26 mouse cellular contexts compared by ENCODE assay signal in the genomic region with DNA sequence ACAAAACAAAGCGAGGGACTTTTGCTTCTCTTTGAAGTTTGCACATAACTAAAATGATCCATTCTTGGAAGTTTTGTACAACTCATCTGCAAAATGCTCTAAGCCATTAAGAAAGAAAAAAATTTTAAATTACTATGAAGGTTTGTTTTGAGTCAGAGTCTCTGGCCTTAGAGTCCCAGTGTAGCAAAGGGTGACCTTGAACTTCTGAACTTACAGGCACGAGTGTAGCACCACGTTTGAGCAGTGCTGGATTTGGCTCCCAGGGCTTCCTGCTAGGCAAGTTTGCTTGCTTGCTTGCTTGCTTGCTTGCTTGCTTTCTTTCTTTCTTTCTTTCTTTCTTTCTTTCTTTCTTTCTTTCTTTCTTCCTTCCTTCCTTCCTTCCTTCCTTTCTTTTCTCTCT. TPM values are rescaled to one million over a fixed set of nuclear protein-coding genes. Genes with fewer than 3 reads are reported as not detected.
DNase-seq lines count a peak whose midpoint lies in the region; ATAC-seq and TF ChIP-seq lines count a peak whose summit lies in the region.
"Had no signal": no experiment of that assay in that cellular context is flagged by ENCODE, and none has a peak within 500 bp of the region (broad histone marks: within the 10 kb centered on the region; RNA-seq: fewer than 3 reads in every experiment).

No protein-coding gene starts in this region.

- H3K9me3 ChIP-seq in kidney, postnatal 0 days (replicated peaks; ENCODE audit: low read length): no peaks in the 10 kb centered on the region
- H3K9me3 ChIP-seq: embryonic facial prominence, embryonic 12.5 days; intestine, embryonic 15.5 days had no signal

- no peak overlapping the region for H3K4me3 ChIP-seq in kidney, postnatal 0 days (replicated peaks; ENCODE audit: low read depth, low read length)
- H3K4me3 ChIP-seq: embryonic facial prominence, embryonic 12.5 days; embryonic facial prominence, embryonic 15.5 days; heart, embryonic 12.5 days; heart, embryonic 15.5 days; hindbrain, embryonic 10.5 days; hindbrain, embryonic 13.5 days; intestine, embryonic 15.5 days had no signal

- no peak for TF ChIP-seq CTCF in kidney, postnatal 0 days (IDR thresholded peaks at IDR 0.05; ENCODE audit: low read depth)

- DNase-seq in adrenal gland, adult 8-10 months: peak; percentile 23
- DNase-seq in adrenal gland, postnatal 4 days (ENCODE audit: low spot score in 2 of 2): no peak
- DNase-seq in kidney, postnatal 0 days (ENCODE audit: low spot score): peak; percentile 4
- DNase-seq in kidney, adult 9 months: no peak
- peak; percentile 43 for DNase-seq in ES-CJ7 (ENCODE audit: low read depth, low spot score)
- DNase-seq in frontal cortex, postnatal 25 days (ENCODE audit: low spot score in 2 of 2): no peak
- DNase-seq in right cerebral cortex, adult 18-20 months: no peak
- DNase-seq: cerebellum, adult 18-20 months; cerebellum, adult 9-10 months; cerebellum, postnatal 14 days; forebrain, postnatal 0 days; gastrocnemius, postnatal 25 days; heart, adult 18-20 months; heart, postnatal 10 days; heart, postnatal 36 days; kidney, adult 11 months had no signal

- H3K4me2 ChIP-seq in kidney, postnatal 0 days (ENCODE audit: low read length): no peak overlapping the region
- H3K4me2 ChIP-seq: embryonic facial prominence, embryonic 12.5 days; embryonic facial prominence, embryonic 15.5 days; heart, embryonic 12.5 days; heart, embryonic 15.5 days; hindbrain, embryonic 13.5 days; intestine, embryonic 15.5 days had no signal

- H3K27ac ChIP-seq in kidney, postnatal 0 days: no peak overlapping the region
- H3K27ac ChIP-seq: embryonic facial prominence, embryonic 12.5 days; embryonic facial prominence, embryonic 15.5 days; heart, embryonic 15.5 days; hindbrain, embryonic 10.5 days; hindbrain, embryonic 13.5 days; intestine, embryonic 15.5 days had no signal

- H3K27me3 ChIP-seq in kidney, postnatal 0 days (ENCODE audit: insufficient read depth, low read length): no peaks in the 10 kb centered on the region
- H3K27me3 ChIP-seq: embryonic facial prominence, embryonic 12.5 days; embryonic facial prominence, embryonic 15.5 days; heart, embryonic 12.5 days; heart, embryonic 15.5 days; intestine, embryonic 15.5 days had no signal

- ATAC-seq in kidney, postnatal 0 days (replicated peaks; ENCODE audit: low FRiP score, low read depth): no peak
- ATAC-seq: forebrain, embryonic 14.5 days; forebrain, postnatal 0 days; hindbrain, embryonic 16.5 days; intestine, embryonic 15.5 days had no signal

- no peaks in the 10 kb centered on the region for H3K36me3 ChIP-seq in kidney, postnatal 0 days (ENCODE audit: insufficient read depth, low read length)
- H3K36me3 ChIP-seq: embryonic facial prominence, embryonic 12.5 days; embryonic facial prominence, embryonic 15.5 days; heart, embryonic 12.5 days; heart, embryonic 15.5 days; hindbrain, embryonic 10.5 days; hindbrain, embryonic 13.5 days; intestine, embryonic 15.5 days had no signal

- no peaks in the 10 kb centered on the region for H3K4me1 ChIP-seq in kidney, postnatal 0 days (replicated peaks; ENCODE audit: insufficient read depth, low read length)
- H3K4me1 ChIP-seq: embryonic facial prominence, embryonic 12.5 days; embryonic facial prominence, embryonic 15.5 days; heart, embryonic 12.5 days; heart, embryonic 15.5 days; hindbrain, embryonic 13.5 days; intestine, embryonic 15.5 days had no signal

- 51% methylated on average over 3 of the region's 3 CpGs for WGBS in kidney, postnatal 0 days

- no peak overlapping the region for H3K9ac ChIP-seq in kidney, postnatal 0 days (ENCODE audit: low read depth, low read length)
- H3K9ac ChIP-seq: embryonic facial prominence, embryonic 12.5 days; embryonic facial prominence, embryonic 15.5 days; forebrain, postnatal 0 days; heart, embryonic 12.5 days; heart, embryonic 15.5 days; hindbrain, embryonic 13.5 days; intestine, embryonic 15.5 days had no signal

RNA-seq across cellular contexts. Expression of gene Pik3r5, which starts 14.9 kb away (rescaled TPM):
- 1 to 10 TPM; 1.7 to 4.6 (median 2.9) TPM for total RNA-seq in adrenal gland, adult 8-10 months (2022)
- 1 to 10 TPM in 1 of 2 experiments, under 1 TPM in 1; 0.87 to 1.1 TPM for total RNA-seq in adrenal gland, postnatal 4 days (2021)
- polyA plus RNA-seq in kidney, postnatal 0 days (2015; fragmentation: Nextera tagmentation; extraction: Ambion mirVana): 0.21 and 0.23 TPM in 2 replicates

RNA-seq across cellular contexts. Expression of gene Ntn1, which starts 16.4 kb away (rescaled TPM):
- 10 to 100 TPM; 14.3 to 20.8 (median 16.2) TPM for total RNA-seq in adrenal gland, adult 8-10 months (2022)
- total RNA-seq in adrenal gland, postnatal 4 days (2021): 10 to 100 TPM; 16.8 to 23.4 TPM
- polyA plus RNA-seq in kidney, postnatal 0 days (2015; fragmentation: Nextera tagmentation; extraction: Ambion mirVana): 11.0 and 11.8 TPM in 2 replicates
- total RNA-seq: common myeloid progenitor, adult 5-6 weeks had no signal

Comparison
In these comparisons a context has a peak if more than half of its experiments do, and no peak if none do; other contexts are left out.
1. DNase-seq: peak in adrenal gland, adult 8-10 months (single experiment), kidney, postnatal 0 days (single experiment) and ES-CJ7 (single experiment); none in adrenal gland, postnatal 4 days (0 of 2), kidney, adult 9 months (single experiment), frontal cortex, postnatal 25 days (0 of 2) and right cerebral cortex, adult 18-20 months (single experiment).